Mouse (Mus musculus) kidney, embryonic 16.5 days (tissue): ENCODE measurements at regions not wholly inside any gene's neighbourhood (a gene's known extent, or its start where the extent isn't known, plus 50 kb on each side); places are given as distances from the start of the nearest gene placed in this dataset.

Source experiments
- ATAC-seq: fragments of 200-750 bp; cut with Nextera tagmentation; 2 replicates; pipeline ENCODE4 v1.8.0; 2017; ENCODE audit warnings: moderate TSS enrichment; ENCODE audit not compliant: low FRiP score, low TSS enrichment
- H3K27ac ChIP-seq: fragments of 300-500 bp; sonication (generic); 2 replicates; pipeline ENCODE4 v1.5.1; 2014; ENCODE audit warnings: low read length
- H3K27me3 ChIP-seq: fragments of 300-500 bp; sonication (generic); 2 replicates; pipeline ENCODE4 v1.6.1; 2014; ENCODE audit warnings: low read length, control low read depth, mixed read lengths; ENCODE audit not compliant: insufficient read depth
- H3K36me3 ChIP-seq: fragments of 300-500 bp; sonication (generic); 2 replicates; pipeline ENCODE4 v1.6.1; 2014; ENCODE audit warnings: low read length, control low read depth, mixed read lengths; ENCODE audit not compliant: insufficient read depth
- H3K4me1 ChIP-seq: fragments of 300-500 bp; sonication (generic); 2 replicates; pipeline ENCODE4 v1.6.1; 2014; ENCODE audit warnings: low read length, control low read depth, mixed read lengths; ENCODE audit not compliant: insufficient read depth
- H3K4me2 ChIP-seq: fragments of 300-500 bp; sonication (generic); replicated peaks from 2 replicates; pipeline ENCODE4 v1.6.1; 2014; ENCODE audit warnings: low read depth, low read length
- H3K4me3 ChIP-seq: fragments of 300-500 bp; sonication (generic); 2 replicates; pipeline ENCODE4 v1.5.1; 2014; ENCODE audit warnings: mild to moderate bottlenecking, low read length
- H3K9ac ChIP-seq: fragments of 300-500 bp; sonication (generic); replicated peaks from 2 replicates; pipeline ENCODE4 v1.6.1; 2014; ENCODE audit warnings: low read length
- H3K9me3 ChIP-seq: fragments of 300-500 bp; sonication (generic); 2 replicates; pipeline ENCODE4 v1.6.1; 2016; ENCODE audit warnings: low read length, control low read depth
- WGBS: fragments of 180-500 bp; shearing (Covaris S2); extraction: QIAGEN DNeasy Blood & Tissue Kit; methylation state at CpG from one replicate; pipeline ENCODE4 v1.1.7; 2014; 5-methylcytosine and 5-hydroxymethylcytosine counted together

DNA sequence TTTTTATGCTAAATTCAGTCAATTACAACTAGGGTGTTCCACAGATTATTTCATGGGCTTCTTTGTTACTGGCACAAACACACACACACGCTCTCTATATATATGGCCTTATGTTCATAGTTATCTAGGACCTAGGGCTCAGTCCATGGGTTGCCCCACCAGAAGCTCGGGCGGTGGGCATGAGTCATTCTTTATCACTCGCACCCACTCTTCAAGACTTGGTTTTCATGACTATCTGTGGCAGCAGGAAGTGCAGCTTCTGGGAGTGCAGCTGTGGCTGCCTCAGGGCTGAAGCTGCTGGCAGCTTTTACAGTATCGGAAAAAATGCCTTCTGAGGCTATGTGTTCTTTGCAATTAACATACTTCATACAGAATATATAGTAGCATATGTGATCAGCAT lies 198.7 kb downstream of the Ipo11 start:
- Histone ChIP-seq H3K4me3 (no peak overlapping the region), H3K4me2 (no peak overlapping the region), H3K27me3 (no peaks in the 10 kb centered on the region), H3K27ac (no peak overlapping the region), H3K9ac (no peak overlapping the region), H3K9me3 (peaks cover 4% of the 10 kb centered on the region; the same call in 1 of the 2 replicates), H3K4me1 (no peaks in the 10 kb centered on the region), H3K36me3 (no peaks in the 10 kb centered on the region)
- ATAC-seq = no peak
- 86% methylated on average over 5 of the region's 5 CpGs for WGBS

DNA sequence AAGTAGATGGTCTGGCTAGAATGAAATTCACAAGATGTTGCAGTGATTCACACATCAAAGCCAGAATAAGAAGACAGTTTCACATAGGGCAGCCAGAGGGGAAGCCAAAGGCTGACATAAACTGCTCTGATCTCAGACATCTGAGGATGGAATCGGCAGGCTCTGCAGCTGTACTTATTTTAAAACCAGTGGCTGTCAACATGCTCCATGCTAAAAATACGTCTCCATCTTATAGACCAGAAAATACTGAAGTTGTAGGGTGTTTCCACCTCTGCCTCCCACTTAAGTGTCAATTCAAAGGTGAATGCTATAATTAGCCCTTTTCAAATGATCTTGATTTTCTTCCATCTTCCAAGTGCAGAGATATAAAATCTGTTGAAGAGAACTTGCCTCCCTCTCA lies 202.4 kb downstream of the Ipo11 start:
- ATAC-seq = no peak
- H3K4me1 ChIP-seq = no peaks in the 10 kb centered on the region
- no peak overlapping the region for H3K9ac ChIP-seq
- 50% methylated on average over 2 of the region's 2 CpGs for WGBS
- no peak overlapping the region for H3K27ac ChIP-seq
- no peaks in the 10 kb centered on the region for H3K27me3 ChIP-seq
- no peak overlapping the region for H3K4me2 ChIP-seq
- no peak overlapping the region for H3K4me3 ChIP-seq
- H3K9me3 ChIP-seq = no peaks in the 10 kb centered on the region
- H3K36me3 ChIP-seq = no peaks in the 10 kb centered on the region

DNA sequence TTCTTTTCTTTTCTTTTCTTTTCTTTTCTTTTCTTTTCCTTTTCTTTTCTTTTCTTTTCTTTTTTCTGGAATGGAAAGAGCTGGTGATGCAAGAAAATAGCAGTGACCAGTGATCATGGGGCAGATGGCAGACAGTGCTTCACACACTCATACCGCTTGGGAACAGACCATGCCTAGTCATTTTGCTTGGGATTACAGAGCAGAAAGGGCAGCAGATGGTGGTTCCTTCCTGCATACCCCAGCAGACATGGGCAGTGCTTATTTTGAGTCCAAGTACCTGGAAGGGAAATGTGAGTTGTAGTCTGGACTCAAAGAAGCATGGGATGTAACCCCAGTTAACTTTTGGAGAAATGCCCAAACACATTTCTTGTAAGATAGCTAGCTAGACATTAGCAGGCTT lies 203.9 kb downstream of the Ipo11 start:
- Histone ChIP-seq H3K4me2 (no peak overlapping the region), H3K27me3 (no peaks in the 10 kb centered on the region), H3K27ac (no peak overlapping the region), H3K9me3 (no peaks in the 10 kb centered on the region), H3K9ac (no peak overlapping the region), H3K36me3 (no peaks in the 10 kb centered on the region), H3K4me3 (no peak overlapping the region), H3K4me1 (no peaks in the 10 kb centered on the region)
- no peak for ATAC-seq
- WGBS = 95% methylated on average over 1 of the region's 1 CpGs

DNA sequence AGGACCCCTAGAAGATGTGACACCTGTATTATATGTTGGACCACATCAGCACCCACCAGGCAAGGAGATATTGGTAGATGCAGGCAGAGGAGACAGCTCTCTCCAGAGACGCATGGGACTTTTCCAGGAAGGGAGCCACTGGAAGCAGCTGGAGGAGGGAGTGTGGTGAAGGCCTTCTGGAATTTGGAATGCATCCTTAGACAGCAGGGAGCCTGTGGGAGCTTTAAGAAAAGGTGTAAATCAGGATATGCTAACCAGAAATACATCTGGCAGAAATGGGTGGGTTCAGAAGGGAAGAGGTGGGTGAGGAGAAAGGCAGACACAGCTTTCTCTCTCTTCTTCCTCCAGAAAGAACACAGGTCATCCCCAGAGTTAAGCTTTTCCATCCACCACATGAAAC lies 213.4 kb downstream of the Ipo11 start:
- H3K4me1 ChIP-seq = no peaks in the 10 kb centered on the region
- H3K4me2 ChIP-seq = no peak overlapping the region
- H3K9ac ChIP-seq = no peak overlapping the region
- H3K27ac ChIP-seq = no peak overlapping the region
- ATAC-seq = no peak
- H3K4me3 ChIP-seq = no peak overlapping the region
- WGBS = 73% methylated on average over 1 of the region's 1 CpGs
- H3K27me3 ChIP-seq = no peaks in the 10 kb centered on the region
- H3K36me3 ChIP-seq = no peaks in the 10 kb centered on the region
- H3K9me3 ChIP-seq = no peaks in the 10 kb centered on the region

DNA sequence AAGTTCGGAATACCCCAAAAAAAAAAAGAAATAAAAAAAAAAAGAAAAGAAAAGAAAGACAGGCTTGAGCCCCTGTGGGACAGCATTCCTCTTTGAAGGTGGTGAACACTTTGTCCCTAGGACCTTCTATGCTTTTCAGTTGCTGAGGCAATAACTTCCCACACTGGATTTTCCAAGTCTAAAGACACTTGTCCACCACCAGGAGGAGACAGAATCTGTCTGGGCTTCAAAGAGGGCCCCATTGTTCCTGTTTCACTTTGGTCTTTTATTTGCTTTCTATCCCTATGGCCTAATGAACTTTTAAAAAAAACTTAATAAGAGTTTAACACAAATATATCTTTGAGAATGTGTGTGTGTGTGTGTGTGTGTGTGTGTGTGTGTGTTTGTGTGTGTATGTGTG lies 215.6 kb downstream of the Ipo11 start:
- no peak overlapping the region for H3K9ac ChIP-seq
- WGBS = 94% methylated on average over 1 of the region's 1 CpGs

DNA sequence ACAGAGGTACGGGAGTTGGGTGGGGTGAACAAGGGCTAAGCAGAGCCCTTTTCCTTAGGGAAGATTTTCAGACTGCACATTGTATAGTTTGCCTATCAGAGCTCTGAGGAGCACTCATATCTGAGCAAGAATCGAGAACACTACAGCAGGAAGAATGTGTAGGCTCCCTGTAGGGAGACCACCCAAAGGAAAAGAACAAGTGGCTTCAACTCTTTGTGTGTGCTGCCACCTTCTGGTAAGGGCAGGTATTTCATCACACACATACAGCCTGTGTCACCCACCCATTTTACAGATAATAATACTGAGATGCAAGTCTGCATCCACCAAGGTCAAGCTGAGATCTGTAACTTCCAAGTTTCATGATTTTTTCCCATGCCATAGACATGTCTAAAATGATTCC lies 221.0 kb downstream of the Ipo11 start:
- Histone ChIP-seq H3K9ac (no peak overlapping the region), H3K36me3 (no peaks in the 10 kb centered on the region), H3K4me1 (no peaks in the 10 kb centered on the region), H3K4me3 (no peak overlapping the region), H3K9me3 (no peaks in the 10 kb centered on the region), H3K27me3 (no peaks in the 10 kb centered on the region), H3K27ac (no peak overlapping the region), H3K4me2 (no peak overlapping the region)
- 26% methylated on average over 2 of the region's 2 CpGs for WGBS
- ATAC-seq = 0 out of 2 replicates have a peak, but pooled peaks have one; percentile 46

More for the DNA sequence above, 215.6 kb downstream of the Ipo11 start:
- Histone ChIP-seq H3K27me3 (no peaks in the 10 kb centered on the region), H3K9me3 (no peaks in the 10 kb centered on the region), H3K4me1 (no peaks in the 10 kb centered on the region), H3K4me3 (no peak overlapping the region), H3K36me3 (no peaks in the 10 kb centered on the region), H3K27ac (no peak overlapping the region), H3K4me2 (no peak overlapping the region)
- ATAC-seq = no peak

DNA sequence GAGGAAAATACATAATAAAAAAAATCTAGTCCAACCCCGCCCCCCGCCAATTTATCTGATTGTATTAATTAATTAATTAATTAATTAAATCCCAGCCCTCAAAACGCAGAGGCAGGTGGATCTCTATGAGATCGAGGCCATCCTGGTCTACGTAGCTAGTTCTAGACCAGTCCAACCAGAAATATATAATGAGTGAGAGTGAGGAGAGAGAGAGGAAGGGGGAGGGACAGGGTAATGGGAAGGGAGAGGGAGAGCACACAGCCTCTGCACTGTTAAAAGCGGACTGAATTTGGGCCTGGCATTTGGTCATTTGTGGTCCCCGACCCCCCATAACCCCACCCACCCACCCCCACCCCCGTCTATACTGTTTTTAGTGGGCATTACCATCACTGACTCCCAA lies 221.5 kb downstream of the Ipo11 start:
- H3K9me3 ChIP-seq = no peaks in the 10 kb centered on the region
- 87% methylated on average over 8 of the region's 8 CpGs for WGBS
- no peaks in the 10 kb centered on the region for H3K4me1 ChIP-seq
- no peak overlapping the region for H3K27ac ChIP-seq
- no peak overlapping the region for H3K4me3 ChIP-seq
- H3K36me3 ChIP-seq = no peaks in the 10 kb centered on the region
- no peak overlapping the region for H3K4me2 ChIP-seq
- 0 out of 2 replicates have a peak, but pooled peaks have one; percentile 31 for ATAC-seq
- no peaks in the 10 kb centered on the region for H3K27me3 ChIP-seq
- H3K9ac ChIP-seq = no peak overlapping the region

DNA sequence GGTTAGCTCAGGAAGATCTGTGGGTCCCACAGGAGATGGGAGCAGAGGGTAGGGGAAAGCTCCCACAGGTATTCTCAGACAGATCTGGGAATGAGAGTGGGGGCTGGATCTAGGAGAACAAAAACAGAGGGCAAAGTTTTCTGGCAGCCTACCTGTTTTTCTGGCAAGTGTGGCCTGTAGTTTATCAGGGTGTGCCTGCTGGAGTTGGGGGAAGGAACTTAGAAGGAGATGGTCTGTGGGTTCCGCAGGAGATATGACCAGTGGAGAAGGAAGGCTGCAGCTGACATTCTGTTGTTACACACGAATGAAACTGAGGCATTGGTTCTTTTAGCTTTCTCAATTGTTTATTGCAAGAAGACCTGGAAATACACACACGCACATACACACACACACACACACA lies 226.2 kb downstream of the Ipo11 start:
- H3K4me2 ChIP-seq = no peak overlapping the region
- no peak overlapping the region for H3K27ac ChIP-seq
- H3K27me3 ChIP-seq = no peaks in the 10 kb centered on the region
- no peak for ATAC-seq
- H3K4me3 ChIP-seq = no peak overlapping the region
- no peaks in the 10 kb centered on the region for H3K36me3 ChIP-seq
- H3K4me1 ChIP-seq = no peaks in the 10 kb centered on the region
- WGBS = 74% methylated on average over 3 of the region's 3 CpGs
- no peaks in the 10 kb centered on the region for H3K9me3 ChIP-seq
- H3K9ac ChIP-seq = no peak overlapping the region

DNA sequence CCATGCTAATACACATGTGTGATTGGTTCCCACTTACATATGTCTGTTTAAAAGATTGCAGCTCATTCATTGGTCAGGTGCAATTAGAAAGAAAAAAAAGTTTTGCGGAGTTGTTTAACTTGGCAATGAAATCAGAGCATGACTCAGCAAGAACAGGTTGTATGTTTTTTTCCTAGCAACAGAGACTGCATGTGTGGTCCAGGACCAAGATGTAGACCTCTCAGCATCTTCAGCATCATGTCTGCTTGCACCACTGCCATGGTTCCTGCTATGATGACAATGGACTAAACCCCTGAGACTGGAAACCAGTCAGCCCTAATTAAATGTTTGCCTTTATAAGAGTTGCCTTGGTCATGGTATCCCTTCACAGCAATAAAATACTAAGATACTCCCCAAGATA lies 236.4 kb downstream of the Ipo11 start:
- H3K9me3 ChIP-seq = no peaks in the 10 kb centered on the region
- no peak overlapping the region for H3K27ac ChIP-seq
- 92% methylated on average over 1 of the region's 1 CpGs for WGBS
- no peaks in the 10 kb centered on the region for H3K27me3 ChIP-seq
- ATAC-seq = no peak
- H3K4me3 ChIP-seq = no peak overlapping the region
- no peaks in the 10 kb centered on the region for H3K4me1 ChIP-seq
- no peak overlapping the region for H3K4me2 ChIP-seq
- no peaks in the 10 kb centered on the region for H3K36me3 ChIP-seq
- no peak overlapping the region for H3K9ac ChIP-seq

DNA sequence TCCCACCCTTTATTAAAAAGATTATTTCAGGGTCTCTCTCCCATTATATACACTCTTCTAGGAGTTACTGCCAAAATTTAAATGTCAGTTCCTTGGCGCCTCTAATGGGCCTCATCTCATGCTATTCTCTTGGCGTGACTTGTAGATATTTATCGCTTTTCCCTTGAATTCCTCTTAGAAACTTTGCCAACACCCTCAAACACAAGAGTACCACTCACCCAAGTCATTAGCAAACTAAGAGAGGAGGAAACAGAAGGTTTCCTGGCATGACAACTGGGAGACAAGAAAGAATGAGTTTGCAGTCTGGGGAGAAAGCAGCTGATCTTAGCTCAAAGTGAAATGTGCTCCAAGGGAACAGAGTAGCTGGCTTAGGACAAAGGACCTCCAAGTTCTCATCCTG lies 236.8 kb downstream of the Ipo11 start:
- Histone ChIP-seq H3K4me2 (no peak overlapping the region), H3K9me3 (no peaks in the 10 kb centered on the region), H3K27ac (no peak overlapping the region), H3K27me3 (no peaks in the 10 kb centered on the region), H3K4me1 (no peaks in the 10 kb centered on the region), H3K4me3 (no peak overlapping the region), H3K9ac (no peak overlapping the region), H3K36me3 (no peaks in the 10 kb centered on the region)
- WGBS = 78% methylated on average over 3 of the region's 3 CpGs
- ATAC-seq = no peak
